In the genomic region with DNA sequence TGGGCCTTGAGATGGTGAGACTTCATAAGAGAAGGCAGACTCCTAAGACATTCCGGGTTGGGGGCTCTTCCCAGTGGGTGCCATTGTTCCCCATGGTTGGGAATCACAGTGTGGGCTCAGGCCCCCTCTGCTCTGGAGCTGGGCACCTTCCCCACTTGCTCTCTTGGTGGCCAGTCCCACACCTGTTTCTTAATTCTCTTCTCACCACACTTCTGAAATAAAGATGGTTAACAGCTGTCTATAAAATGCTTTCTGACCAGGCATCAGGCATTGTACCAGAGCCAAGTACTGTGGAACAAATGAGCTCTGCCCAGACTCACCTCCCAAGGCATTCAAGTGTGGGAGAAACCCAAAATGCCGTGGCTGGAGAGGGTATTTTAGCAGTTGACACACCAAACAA, we compare ENCODE assay signal across 20 mouse cellular contexts.
"Had no signal": no experiment of that assay in that cellular context is flagged by ENCODE, and none has a peak within 500 bp of the region (broad histone marks: within the 10 kb centered on the region; RNA-seq: fewer than 3 reads in every experiment).

No protein-coding gene starts in this region.

- ATAC-seq: intestine, postnatal 0 days; midbrain, embryonic 13.5 days; midbrain, embryonic 16.5 days had no signal

- H3K36me3 ChIP-seq: kidney, embryonic 15.5 days; limb, embryonic 13.5 days; lung, embryonic 15.5 days; midbrain, embryonic 10.5 days; midbrain, embryonic 13.5 days; stomach, embryonic 15.5 days had no signal

- H3K4me3 ChIP-seq: kidney, embryonic 15.5 days; limb, embryonic 13.5 days; lung, embryonic 15.5 days; megakaryocyte, embryonic 14.5 days; midbrain, embryonic 10.5 days; midbrain, embryonic 13.5 days; stomach, embryonic 15.5 days had no signal

- H3K27me3 ChIP-seq: kidney, embryonic 15.5 days; limb, embryonic 13.5 days; lung, embryonic 15.5 days; midbrain, embryonic 13.5 days; stomach, embryonic 15.5 days had no signal

- H3K4me1 ChIP-seq: kidney, embryonic 15.5 days; lung, embryonic 15.5 days; midbrain, embryonic 10.5 days; midbrain, embryonic 13.5 days; stomach, embryonic 15.5 days had no signal

- H3K9ac ChIP-seq: kidney, embryonic 15.5 days; limb, embryonic 13.5 days; liver, embryonic 14.5 days; lung, embryonic 15.5 days; midbrain, embryonic 13.5 days; stomach, embryonic 15.5 days had no signal

- DNase-seq: kidney, postnatal 10 days; kidney, postnatal 4 days; left cerebral cortex, postnatal 4 days; lung, adult 18-20 months; lung, postnatal 10 days; lung, postnatal 36 days; right cerebral cortex, adult 18-20 months; right cerebral cortex, postnatal 14 days; right cerebral cortex, postnatal 4 days; thymus, postnatal 25 days had no signal

- H3K27ac ChIP-seq: kidney, embryonic 15.5 days; limb, embryonic 13.5 days; liver, embryonic 14.5 days; lung, embryonic 15.5 days; midbrain, embryonic 10.5 days; midbrain, embryonic 13.5 days; stomach, embryonic 15.5 days had no signal

- H3K4me2 ChIP-seq: kidney, embryonic 15.5 days; limb, embryonic 13.5 days; lung, embryonic 15.5 days; midbrain, embryonic 13.5 days; stomach, embryonic 15.5 days had no signal

- H3K9me3 ChIP-seq: kidney, embryonic 15.5 days; limb, embryonic 13.5 days; lung, embryonic 15.5 days; megakaryocyte, embryonic 14.5 days; midbrain, embryonic 10.5 days; midbrain, embryonic 13.5 days; stomach, embryonic 15.5 days had no signal
